Mouse (Mus musculus): ENCODE measurements around the gene S1pr2. TPM values are rescaled to one million over a fixed set of nuclear protein-coding genes. Genes with fewer than 3 reads are reported as not detected.
A peak's percentile ranks its signal among the peaks of the same experiment; 100 is the strongest.

The S1pr2 gene
- total and polyA plus RNA-seq, 3 experiments, result 1.3 to 3.2 (median 2.0) TPM

DNA sequence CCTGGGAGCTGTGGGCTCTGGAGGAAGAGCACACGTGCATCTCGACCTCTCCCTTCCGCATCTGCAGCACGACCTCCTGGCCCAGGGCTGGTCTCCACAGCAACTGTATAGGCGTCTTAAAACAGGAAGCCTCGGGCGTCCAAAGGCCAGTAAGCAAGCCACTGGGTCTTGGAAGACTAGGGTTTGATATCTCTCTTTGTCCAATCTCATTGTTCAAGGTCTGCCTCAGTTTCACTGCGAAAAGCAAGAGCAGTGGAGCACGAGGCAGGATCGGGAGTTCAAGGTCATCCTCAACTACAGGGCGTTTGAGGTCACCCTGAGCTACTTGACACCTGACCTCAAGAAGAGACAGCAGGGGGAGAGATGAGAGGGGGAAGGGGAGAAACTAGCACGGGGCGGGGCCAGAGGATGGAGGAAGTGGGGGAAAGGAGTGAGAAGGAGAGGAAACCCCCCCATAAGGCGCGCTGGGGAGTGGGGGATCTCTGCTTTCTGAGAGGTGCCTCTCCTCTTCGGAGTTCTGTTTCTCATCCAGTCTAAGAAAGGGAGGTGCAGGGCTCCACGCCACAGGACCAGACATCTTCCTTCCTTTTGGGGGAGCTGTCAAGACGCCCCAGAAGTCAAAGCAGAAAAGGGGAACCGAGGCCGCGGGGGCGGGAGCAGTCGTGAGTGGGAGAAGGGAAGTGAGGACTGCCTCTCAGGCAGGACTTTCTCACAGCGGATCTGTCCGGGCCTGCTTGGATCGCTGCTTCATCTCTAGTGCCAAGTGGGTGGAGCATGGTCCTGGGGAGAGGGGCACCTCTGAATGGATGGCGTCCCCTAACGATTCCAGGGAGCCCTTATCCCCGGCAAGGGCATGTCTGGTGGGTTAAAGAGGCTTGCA, 38.4 kb upstream of the S1pr2 start:
- peak; percentile 75 for DNase-seq (ENCODE audit: extremely low read depth)
- Histone ChIP-seq H3K9me3 (replicated peaks; ENCODE audit: low read length) (no peaks in the 10 kb centered on the region), H3K79me2 (replicated peaks; ENCODE audit: control insufficient read depth, extremely low read depth, insufficient read depth, poor library complexity, severe bottlenecking) (peaks cover 38% of the 10 kb centered on the region), H3K9ac (ENCODE audit: insufficient read depth, low read depth) (peak overlapping the region; percentile 32), H3K4me1 (ENCODE audit: control insufficient read depth in 1 of 2, insufficient read depth in 2 of 2) (peaks cover 17 to 33% of the 10 kb centered on the region in 2 experiments), H3K36me3 (replicated peaks in 1 of 2; ENCODE audit: control insufficient read depth in 1 of 2, insufficient read depth in 1 of 2, low read length in 1 of 2) (peaks cover 15 to 27% of the 10 kb centered on the region in 2 experiments), H3K27ac (ENCODE audit: insufficient read depth, low read depth) (peak overlapping the region; percentile 77), H3K4me3 (replicated peaks in 1 of 3; ENCODE audit: low read depth in 2 of 3, low read length in 2 of 3, poor library complexity in 1 of 3) (peak overlapping the region; percentile 51 to 69 (median 60)), H3K4me2 (ENCODE audit: insufficient read depth, low read depth, poor library complexity, severe bottlenecking) (peak overlapping the region; percentile 54), H3K27me3 (replicated peaks) (no peaks in the 10 kb centered on the region)
- TF ChIP-seq ELF1 (IDR thresholded peaks at IDR 0.05; ENCODE audit: low read depth, low read length), result peak; percentile 80
- TF ChIP-seq MAZ (IDR thresholded peaks at IDR 0.05; ENCODE audit: low read depth, low read length), result peak; percentile 65; the same call in 1 of the 2 replicates
- no peak for TF ChIP-seq GABPA (IDR thresholded peaks at IDR 0.05; ENCODE audit: insufficient replicate concordance, low read depth, low read length)
- TF ChIP-seq MYC (IDR thresholded peaks at IDR 0.05; ENCODE audit: low read depth, low read length), result peak; percentile 48; the same call in 1 of the 2 replicates
- TF ChIP-seq ZMIZ1 (IDR thresholded peaks at IDR 0.05; ENCODE audit: low read depth, low read length), result peak; percentile 24; the same call in 1 of the 2 replicates
- peak; percentile 85 for TF ChIP-seq BHLHE40 (IDR thresholded peaks at IDR 0.05; ENCODE audit: low read depth, low read length)
- TF ChIP-seq TCF12 (IDR thresholded peaks at IDR 0.05; ENCODE audit: low read depth, low read length), result 0 out of 2 replicates have a peak, but pooled peaks have one; percentile 22
- TF ChIP-seq ETS1 (conservative IDR thresholded peaks at IDR 0.05; ENCODE audit: low read depth, low read length), result peak; percentile 18; the same call in 1 of the 2 replicates
- peak; percentile 62 for TF ChIP-seq IRF4 (IDR thresholded peaks at IDR 0.05; ENCODE audit: low read depth, low read length)
- peak; percentile 55; the same call in 1 of the 2 replicates for TF ChIP-seq EP300 (IDR thresholded peaks at IDR 0.05; ENCODE audit: low read length)
- peak; percentile 38 for TF ChIP-seq NELFE (IDR thresholded peaks at IDR 0.05; ENCODE audit: low read depth, low read length)
- no peak for TF ChIP-seq USF2 (conservative IDR thresholded peaks at IDR 0.05; ENCODE audit: low read depth, low read length)
- peak; percentile 86 for TF ChIP-seq MXI1 (IDR thresholded peaks at IDR 0.05; ENCODE audit: low read depth, low read length)
- TF ChIP-seq SMC3 (IDR thresholded peaks at IDR 0.05; ENCODE audit: low read depth, low read length), result no peak
- no peak; the same call in 1 of the 2 replicates for TF ChIP-seq TBP (conservative IDR thresholded peaks at IDR 0.05; ENCODE audit: low read depth, low read length)
- no peak for TF ChIP-seq MAFK (IDR thresholded peaks at IDR 0.05; ENCODE audit: insufficient replicate concordance, low read length)
- TF ChIP-seq USF1 (IDR thresholded peaks at IDR 0.05; ENCODE audit: low read depth, low read length), result no peak; the same call in 1 of the 2 replicates
- TF ChIP-seq SIN3A (IDR thresholded peaks at IDR 0.05; ENCODE audit: low read length), result peak; percentile 92
- no peak for TF ChIP-seq CTCF (conservative IDR thresholded peaks at IDR 0.05 in 1 of 2, IDR thresholded peaks at IDR 0.05 in 1 of 2; ENCODE audit: low read depth in 2 of 2, low read length in 2 of 2)
- TF ChIP-seq CHD2 (IDR thresholded peaks at IDR 0.05; ENCODE audit: low read length), result peak; percentile 78
- peak; percentile 50; the same call in 1 of the 2 replicates for TF ChIP-seq HCFC1 (IDR thresholded peaks at IDR 0.05; ENCODE audit: low read depth, low read length)
- no peak for TF ChIP-seq UBTF (IDR thresholded peaks at IDR 0.05; ENCODE audit: low read depth, low read length)
- TF ChIP-seq MAX (IDR thresholded peaks at IDR 0.05; ENCODE audit: low read length), result peak; percentile 38
- dilution Hi-C loops (cut with MboI; ENCODE audit: extremely low pct_ligation_motif_present, extremely low pct_unique_long_range_greater_than_20kb, low sequenced_read_pairs) (no loop called here), in situ Hi-C loops (cut with MboI; ENCODE audit: low pct_ligation_motif_present, low pct_unique_long_range_greater_than_20kb, low sequenced_read_pairs) (loop anchor here (10.0 kb wide), 1 partner anchor 130 kb away; the partner anchor contains the start of gene Cdc37)
